Mouse (Mus musculus) stomach, postnatal 0 days (tissue): Measurements from ENCODE around the gene Hyal1. TPM values are rescaled to one million over a fixed set of nuclear protein-coding genes. Genes with fewer than 3 reads are reported as not detected.

ENCODE experiments used
- ATAC-seq: fragments of 200-750 bp; cut with Nextera tagmentation; 2 replicates; pipeline ENCODE4 v1.8.0; 2017; ENCODE audit not compliant: low FRiP score, low TSS enrichment
- DNase-seq: peaks from one replicate; pipeline ENCODE4 v3.0.0-alpha.2; 2016; ENCODE audit warnings: low spot score
- H3K27ac ChIP-seq: fragments of 300-500 bp; sonication (generic); replicated peaks from 2 replicates; pipeline ENCODE4 v1.5.1; 2014; ENCODE audit warnings: mild to moderate bottlenecking, control low read depth
- H3K27me3 ChIP-seq: fragments of 300-500 bp; sonication (generic); 2 replicates; pipeline ENCODE4 v1.6.1; 2014; ENCODE audit warnings: low read length; ENCODE audit not compliant: control insufficient read depth, insufficient read depth
- H3K36me3 ChIP-seq: fragments of 300-500 bp; sonication (generic); 2 replicates; pipeline ENCODE4 v1.6.1; 2014; ENCODE audit warnings: low read length, mixed read lengths; ENCODE audit not compliant: control insufficient read depth, insufficient read depth
- H3K4me1 ChIP-seq: fragments of 300-500 bp; sonication (generic); replicated peaks from 2 replicates; pipeline ENCODE4 v1.6.1; 2014; ENCODE audit warnings: antibody characterized with exemption; ENCODE audit not compliant: control insufficient read depth, insufficient read depth
- H3K4me2 ChIP-seq: fragments of 300-500 bp; sonication (generic); replicated peaks from 2 replicates; pipeline ENCODE4 v1.6.1; 2014; ENCODE audit warnings: low read depth, mild to moderate bottlenecking, control low read depth, moderate library complexity
- H3K4me3 ChIP-seq: fragments of 300-500 bp; sonication (generic); 2 replicates; pipeline ENCODE4 v1.5.1; 2014; ENCODE audit warnings: low read depth, low read length, control low read depth
- H3K9ac ChIP-seq: fragments of 300-500 bp; sonication (generic); 2 replicates; pipeline ENCODE4 v1.6.1; 2014; ENCODE audit warnings: mild to moderate bottlenecking, low read length, control low read depth, mixed read lengths
- H3K9me3 ChIP-seq: fragments of 300-500 bp; sonication (generic); 2 replicates; pipeline ENCODE4 v1.6.1; 2016; ENCODE audit warnings: low read length; ENCODE audit not compliant: control insufficient read depth
- CTCF ChIP-seq: IDR thresholded peaks from 2 replicates; pipeline ENCODE4 v1.5.1; 2016; ENCODE audit warnings: antibody characterized with exemption, low read depth, mild to moderate bottlenecking, moderate library complexity
- EP300 ChIP-seq: optimal IDR thresholded peaks from 2 replicates; pipeline ENCODE3; 2016; ENCODE audit warnings: antibody characterized with exemption
- WGBS: fragments of 180-500 bp; shearing (Covaris S2); extraction: QIAGEN DNeasy Blood & Tissue Kit; methylation state at CpG from one replicate; pipeline ENCODE4 v1.1.7; 2014; 5-methylcytosine and 5-hydroxymethylcytosine counted together
- polyA plus RNA-seq: library from polyadenylated mRNA; unstranded; fragments of >200 nt; fragmentation: Nextera tagmentation; extraction: Ambion mirVana; gene quantifications from 2 replicates; pipeline ENCODE4 v1.2.1, GENCODE M21; 2015

Gene Hyal1
- polyA plus RNA-seq, 1 experiment from 2014 or later, result 7.2 TPM

DNA sequence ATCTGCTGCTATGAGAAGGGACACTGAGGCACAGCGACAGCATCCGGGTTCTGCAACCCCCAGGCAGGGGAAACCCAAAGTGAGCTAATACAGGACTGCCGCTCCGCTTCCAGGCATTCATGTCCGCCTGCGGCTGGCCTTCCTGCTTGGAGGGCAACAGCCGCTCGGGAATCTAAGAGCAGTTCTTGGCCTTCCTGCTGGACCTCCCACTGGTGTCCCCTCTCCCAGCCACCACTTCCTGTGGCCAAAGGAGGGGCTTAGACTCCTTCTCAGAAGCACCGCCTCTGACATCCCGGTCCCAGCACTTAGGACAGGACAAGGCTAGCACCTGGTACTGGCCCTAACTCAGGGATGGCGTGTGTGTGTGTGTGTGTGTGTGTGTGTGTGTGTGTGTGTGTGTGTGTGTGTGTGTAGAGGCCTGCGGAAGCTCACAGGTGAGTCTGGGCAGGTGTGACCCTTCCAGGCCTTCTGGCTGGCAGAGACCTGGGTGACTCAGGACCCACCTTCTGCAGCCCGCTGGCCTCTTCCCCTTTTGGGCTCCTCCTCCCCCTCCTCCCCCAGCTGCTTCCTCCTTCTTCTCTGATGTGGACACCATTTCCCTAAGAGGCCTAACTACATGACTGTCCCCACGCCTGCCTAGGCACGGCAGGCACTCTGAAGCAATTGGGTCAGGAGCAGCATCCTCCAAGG is 52.1 kb downstream of the Hyal1 start:
- H3K4me1 ChIP-seq, result peaks cover 28% of the 10 kb centered on the region
- DNase-seq, result no peak

DNA sequence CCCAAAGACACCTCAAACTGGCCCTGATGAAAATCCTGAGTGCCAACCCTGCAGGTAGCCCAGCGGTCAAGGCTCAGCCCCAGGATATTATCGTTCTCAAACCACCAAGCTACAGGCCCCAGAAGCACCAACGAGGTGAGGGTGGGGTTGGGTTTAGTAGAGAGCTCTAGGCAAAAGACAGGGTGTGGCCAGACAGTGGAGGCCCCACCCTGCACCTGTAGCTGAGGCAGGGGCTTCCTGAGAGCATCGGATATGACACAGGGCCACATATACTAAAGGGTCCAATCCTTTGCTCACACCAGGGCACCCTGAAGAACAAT is 52.6 kb downstream of the Hyal1 start:
- peaks cover 28% of the 10 kb centered on the region for H3K4me1 ChIP-seq
- ATAC-seq, result no peak
- peak overlapping the region; percentile 31; the same call in 1 of the 2 replicates for H3K9ac ChIP-seq

More for the DNA sequence above, 52.1 kb downstream of the Hyal1 start:
- no peaks in the 10 kb centered on the region for H3K27me3 ChIP-seq
- no peak overlapping the region for H3K4me3 ChIP-seq
- H3K36me3 ChIP-seq, result peaks cover 5% of the 10 kb centered on the region; the same call in 1 of the 2 replicates
- H3K9ac ChIP-seq, result peak overlapping the region; percentile 35; the same call in 1 of the 2 replicates
- TF ChIP-seq CTCF (no peak), EP300 (no peak)
- H3K4me2 ChIP-seq, result 0 out of 2 replicates have a peak overlapping the region, but pooled peaks have one; percentile 8
- WGBS, result 49% methylated on average over 15 of the region's 15 CpGs
- ATAC-seq, result no peak
- H3K27ac ChIP-seq, result peak overlapping the region; percentile 82
- H3K9me3 ChIP-seq, result no peaks in the 10 kb centered on the region

DNA sequence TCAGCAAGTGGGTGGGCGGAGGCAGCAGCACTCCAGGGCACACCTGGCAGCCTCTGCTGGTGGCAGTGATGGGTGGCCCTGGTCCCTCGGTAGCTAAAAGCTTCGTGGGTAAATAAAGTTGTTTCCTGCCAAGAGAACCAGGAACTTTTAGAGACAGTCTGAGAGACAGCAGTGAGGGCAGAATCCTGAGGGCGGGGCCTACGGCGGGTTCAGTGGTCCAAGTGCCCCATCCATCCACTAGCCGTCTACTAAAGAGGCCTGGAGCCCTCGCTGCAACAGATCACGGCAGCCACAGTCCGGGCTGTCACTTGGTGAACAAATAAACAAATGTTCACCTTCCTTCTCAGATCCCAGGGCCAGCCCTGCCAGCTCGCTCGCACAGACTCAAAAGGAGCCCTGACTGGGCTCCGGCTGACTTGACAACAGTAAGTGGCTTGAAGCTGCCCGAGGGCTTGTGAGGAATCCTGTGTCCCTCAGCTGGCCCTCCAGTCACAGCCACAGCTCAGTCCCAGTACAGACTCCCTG is 53.2 kb downstream of the Hyal1 start:
- H3K9ac ChIP-seq, result peak overlapping the region; percentile 31; the same call in 1 of the 2 replicates
- TF ChIP-seq CTCF, result no peak
- TF ChIP-seq EP300, result no peak
- peak overlapping the region; percentile 8; the same call in 1 of the 2 replicates for H3K4me2 ChIP-seq
- peaks cover 5% of the 10 kb centered on the region; the same call in 1 of the 2 replicates for H3K36me3 ChIP-seq
- peaks cover 28% of the 10 kb centered on the region for H3K4me1 ChIP-seq
- no peak for DNase-seq
- H3K9me3 ChIP-seq, result no peaks in the 10 kb centered on the region
- H3K27me3 ChIP-seq, result no peaks in the 10 kb centered on the region
- peak overlapping the region; percentile 82 for H3K27ac ChIP-seq
- no peak for ATAC-seq
- WGBS, result 23% methylated on average over 14 of the region's 14 CpGs
- no peak overlapping the region for H3K4me3 ChIP-seq

More for the DNA sequence above, 52.6 kb downstream of the Hyal1 start:
- peak overlapping the region; percentile 82 for H3K27ac ChIP-seq
- H3K9me3 ChIP-seq, result no peaks in the 10 kb centered on the region
- no peaks in the 10 kb centered on the region for H3K27me3 ChIP-seq
- WGBS, result 17% methylated on average over 4 of the region's 4 CpGs
- no peak for TF ChIP-seq CTCF
- no peak for TF ChIP-seq EP300
- no peak for DNase-seq
- H3K4me3 ChIP-seq, result no peak overlapping the region
- H3K36me3 ChIP-seq, result peaks cover 5% of the 10 kb centered on the region; the same call in 1 of the 2 replicates
- no peak overlapping the region for H3K4me2 ChIP-seq

DNA sequence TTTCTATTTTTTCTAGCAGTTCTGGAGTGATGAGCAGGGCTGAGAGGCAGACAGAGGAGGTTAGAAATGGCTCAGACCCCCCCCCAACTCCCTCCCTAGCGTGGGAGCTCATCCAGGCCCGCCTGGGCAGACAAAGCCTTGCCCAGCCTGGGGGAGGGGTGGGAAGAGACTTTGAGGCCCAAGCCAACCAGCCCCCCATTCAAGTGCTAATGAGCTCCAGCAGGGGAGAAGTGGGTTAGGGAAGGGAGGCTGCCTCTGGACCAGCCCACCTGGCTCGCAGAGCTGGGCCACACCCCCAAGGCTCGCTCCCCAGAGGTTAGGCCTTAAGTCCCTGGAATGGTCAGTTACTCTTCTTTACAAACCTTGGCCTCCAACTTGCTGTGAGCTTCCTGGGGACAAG is 53.8 kb downstream of the Hyal1 start:
- ATAC-seq (no peak), DNase-seq (no peak)
- TF ChIP-seq EP300, result no peak
- TF ChIP-seq CTCF, result no peak
- no peaks in the 10 kb centered on the region for H3K9me3 ChIP-seq
- no peaks in the 10 kb centered on the region for H3K27me3 ChIP-seq
- H3K36me3 ChIP-seq, result 0 out of 2 replicates have a peak, but pooled peaks cover under 1% of the 10 kb centered on the region
- peak overlapping the region; percentile 82 for H3K27ac ChIP-seq
- peaks cover 28% of the 10 kb centered on the region for H3K4me1 ChIP-seq
- H3K4me2 ChIP-seq, result peak overlapping the region; percentile 8; the same call in 1 of the 2 replicates
- H3K9ac ChIP-seq, result no peak overlapping the region
- 21% methylated on average over 4 of the region's 4 CpGs for WGBS
- no peak overlapping the region for H3K4me3 ChIP-seq

Other genes with a start within 250 kb of the Hyal1 start
- 5.3 and 6.7 TPM in 2 replicates for gene Hemk1, start 238.6 kb upstream of the Hyal1 start, polyA plus RNA-seq
- gene 6430571L13Rik, start 236.3 kb upstream of the Hyal1 start, polyA plus RNA-seq, result 0.63 and 0.73 TPM in 2 replicates
- 0.15 and 0.16 TPM in 2 replicates for gene Cacna2d2, start 177.3 kb upstream of the Hyal1 start, polyA plus RNA-seq
- 41.9 and 43.2 TPM in 2 replicates for gene Tmem115, start 43.0 kb upstream of the Hyal1 start, polyA plus RNA-seq
- gene Cyb561d2, start 34.7 kb upstream of the Hyal1 start, polyA plus RNA-seq, result 26.7 and 28.2 TPM in 2 replicates
- 24.8 and 24.9 TPM in 2 replicates for gene Nprl2, start 34.7 kb upstream of the Hyal1 start, polyA plus RNA-seq
- 0.94 and 0.97 TPM in 2 replicates for gene Zmynd10, start 29.6 kb upstream of the Hyal1 start, polyA plus RNA-seq
- gene Rassf1, start 25.4 kb upstream of the Hyal1 start, polyA plus RNA-seq, result 44.2 and 46.5 TPM in 2 replicates
- 44.9 and 48.7 TPM in 2 replicates for gene Tusc2, start 13.7 kb upstream of the Hyal1 start, polyA plus RNA-seq
- gene Hyal2, start 9.0 kb upstream of the Hyal1 start, polyA plus RNA-seq, result 49.6 and 50.4 TPM in 2 replicates
- gene Naa80, start 2.0 kb downstream of the Hyal1 start, polyA plus RNA-seq, result 13.3 and 14.7 TPM in 2 replicates
- 1.3 and 1.4 TPM in 2 replicates for gene Hyal3, start 3.9 kb downstream of the Hyal1 start, polyA plus RNA-seq
- 35.5 and 42.7 TPM in 2 replicates for gene Ifrd2, start 10.7 kb downstream of the Hyal1 start, polyA plus RNA-seq
- gene Sema3b, start 32.3 kb downstream of the Hyal1 start, polyA plus RNA-seq, result 16.3 and 19.1 TPM in 2 replicates
- 189 and 195 TPM in 2 replicates for gene Gnai2, start 58.4 kb downstream of the Hyal1 start, polyA plus RNA-seq
- gene Slc38a3, start 92.6 kb downstream of the Hyal1 start, polyA plus RNA-seq, result 0.95 and 1.1 TPM in 2 replicates
- gene Gnat1, start 102.8 kb downstream of the Hyal1 start, polyA plus RNA-seq, result 2.1 and 2.9 TPM in 2 replicates
- gene Sema3f, start 133.5 kb downstream of the Hyal1 start, polyA plus RNA-seq, result 11.7 and 15.1 TPM in 2 replicates
- gene Rbm5, start 194.1 kb downstream of the Hyal1 start, polyA plus RNA-seq, result 60.2 and 67.3 TPM in 2 replicates